Mouse (Mus musculus) neutrophil, adult 65 days (primary cell): Measurements from ENCODE around the gene Agxt. TPM values are rescaled to one million over a fixed set of nuclear protein-coding genes. Genes with fewer than 3 reads are reported as not detected.

Experiments used
- total RNA-seq: library from RNA; stranded (reverse); gene quantifications from 2 replicates; pipeline ENCODE4 v1.2.4, GENCODE M21; 2023

The Agxt gene
- not detected in 2 replicates for total RNA-seq

DNA sequence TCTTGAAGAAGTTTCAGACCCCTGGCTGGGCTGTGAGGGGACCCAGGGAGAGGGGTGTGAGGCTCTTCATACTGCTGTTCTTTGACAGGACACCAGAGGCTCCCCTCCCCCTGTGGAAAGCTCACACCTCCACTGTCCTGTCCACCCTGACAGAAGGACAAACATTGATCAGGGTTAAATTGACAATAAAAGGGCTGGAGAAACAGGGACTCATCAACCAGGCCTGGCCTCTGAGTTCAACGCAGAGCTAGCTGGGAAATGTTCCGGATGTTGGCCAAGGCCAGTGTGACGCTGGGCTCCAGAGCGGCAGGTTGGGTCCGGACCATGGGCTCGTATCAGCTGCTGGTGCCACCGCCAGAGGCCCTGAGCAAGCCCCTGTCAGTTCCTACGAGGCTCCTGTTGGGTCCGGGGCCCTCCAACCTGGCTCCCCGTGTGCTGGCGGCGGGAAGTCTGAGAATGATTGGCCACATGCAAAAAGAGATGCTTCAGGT lies at the start of gene Agxt:
Gene Agxt (plus strand): TSS at position 205 of the 491 bp plus-strand sequence.

DNA sequence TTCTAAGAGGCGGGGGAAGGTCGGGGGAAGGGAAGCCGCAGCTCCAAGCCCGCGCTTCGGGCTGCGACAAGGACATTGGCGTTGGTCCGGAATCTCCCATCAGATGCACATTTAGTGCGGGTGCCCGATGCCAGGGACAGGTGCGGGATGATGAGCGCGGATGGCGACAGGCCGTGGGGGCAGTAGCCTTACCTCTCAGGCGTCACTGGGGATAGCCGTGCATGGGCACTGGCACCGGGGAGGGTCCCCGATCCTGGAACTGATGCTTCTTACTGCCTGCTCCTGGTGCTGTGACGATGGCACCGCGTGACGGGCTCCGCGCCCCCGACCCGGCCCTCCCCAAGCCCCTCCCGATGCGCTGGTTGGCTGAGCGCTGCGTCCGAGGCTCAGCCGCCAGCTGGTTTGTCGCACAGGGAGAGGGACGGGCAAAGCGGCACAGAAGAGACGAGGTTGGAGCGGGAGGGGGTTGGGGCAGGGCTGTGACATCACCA lies 33.4 kb upstream of the Agxt start, which contains the start of gene Kif1a:
Gene Kif1a (minus strand): TSS at position 381 of the 491 bp plus-strand sequence.

DNA sequence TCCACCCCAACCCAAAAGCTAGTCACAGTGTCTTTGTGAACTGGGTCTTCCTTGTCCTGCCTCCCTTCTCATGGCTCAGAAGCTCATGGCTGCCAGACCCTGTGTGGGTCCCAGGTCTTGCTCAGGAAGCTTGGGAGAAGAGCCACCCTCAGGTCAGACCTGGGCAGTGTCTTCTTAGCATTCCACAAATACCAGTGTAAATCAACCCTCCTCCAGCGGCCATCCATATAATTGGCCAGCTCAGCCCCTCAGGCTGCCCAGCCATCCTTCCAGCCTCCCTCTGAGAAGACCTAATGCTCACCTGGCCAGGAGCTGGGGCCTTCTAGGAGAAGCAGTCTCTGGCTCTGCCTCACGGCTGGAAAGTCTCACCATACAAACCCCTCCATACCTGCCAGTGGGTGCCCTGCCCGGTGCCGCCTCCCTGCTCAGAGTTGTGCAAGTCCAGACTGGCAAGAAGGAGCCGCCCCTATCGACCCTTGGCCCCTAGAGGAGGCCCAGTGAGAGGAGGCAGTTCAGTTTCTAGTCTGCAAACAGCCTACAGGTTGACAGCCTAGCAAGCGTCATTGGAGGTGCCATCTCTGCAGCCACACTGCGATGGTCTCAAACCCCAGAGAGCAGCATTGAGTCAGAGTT lies 25.6 kb downstream of the Agxt start, which contains the start of gene 2310007B03Rik:
Gene 2310007B03Rik (minus strand): TSS at position 448 of the 633 bp plus-strand sequence.

DNA sequence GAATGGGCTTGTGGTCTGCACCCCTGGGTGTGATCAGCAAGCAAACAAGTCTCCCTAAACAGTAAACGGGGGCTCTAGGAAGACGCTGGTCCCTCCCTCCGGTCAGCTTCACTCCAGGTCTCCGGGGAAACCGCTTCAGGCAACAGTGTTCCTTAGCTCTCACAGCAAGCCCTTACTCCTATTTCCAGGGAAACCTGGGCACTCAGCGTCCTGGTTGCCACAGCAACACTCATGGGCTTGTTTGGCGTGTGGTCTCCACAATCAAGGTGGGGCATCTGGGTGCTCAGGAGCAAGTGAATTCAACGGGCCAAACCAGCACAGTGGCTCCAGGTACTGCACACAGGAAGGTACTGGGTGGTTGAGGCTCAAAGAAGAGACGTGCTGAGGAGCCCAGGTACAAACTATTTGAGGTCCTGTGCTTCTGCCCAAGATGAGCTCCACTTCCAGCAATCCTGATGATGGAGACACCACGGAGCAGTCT lies 33.3 kb downstream of the Agxt start, which contains the start of gene Crocc2:
Gene Crocc2 (plus strand): TSS at position 431 of the 481 bp plus-strand sequence.

Other genes starting within 250 kb of the Agxt start
- gene Ankmy1, start 232.3 kb upstream of the Agxt start, total RNA-seq: not detected in 2 replicates
- 1.1 and 1.3 TPM in 2 replicates for gene Dusp28, start 228.3 kb upstream of the Agxt start, total RNA-seq
- gene Rnpepl1, start 224.5 kb upstream of the Agxt start, total RNA-seq: 64.1 and 106 TPM in 2 replicates
- gene Capn10, start 200.9 kb upstream of the Agxt start, total RNA-seq: 23.9 and 26.6 TPM in 2 replicates
- gene Gpr35, start 184.4 kb upstream of the Agxt start, total RNA-seq: 19.9 and 20.6 TPM in 2 replicates
- not detected in 2 replicates for gene Aqp12, start 128.9 kb upstream of the Agxt start, total RNA-seq
- gene Kif1a, start 33.3 kb upstream of the Agxt start, total RNA-seq: 0.54 and 2.0 TPM in 2 replicates
- gene 2310007B03Rik, start 25.7 kb downstream of the Agxt start, total RNA-seq: not detected in 2 replicates
- gene Crocc2, start 33.5 kb downstream of the Agxt start, total RNA-seq: not detected in 2 replicates
- gene Sned1, start 100.6 kb downstream of the Agxt start, total RNA-seq: 3.6 and 8.2 TPM in 2 replicates
- gene Mterf4, start 170.7 kb downstream of the Agxt start, total RNA-seq: 12.3 and 12.6 TPM in 2 replicates
- 13.9 and 15.2 TPM in 2 replicates for gene Ppp1r7, start 207.6 kb downstream of the Agxt start, total RNA-seq
- 4.8 and 12.4 TPM in 2 replicates for gene Pask, start 208.2 kb downstream of the Agxt start, total RNA-seq
- not detected in 2 replicates for gene Ano7, start 238.7 kb downstream of the Agxt start, total RNA-seq